Mouse (Mus musculus) forebrain, embryonic 14.5 days (tissue): Measurements from ENCODE around the gene Chmp5. TPM values are rescaled to one million over a fixed set of nuclear protein-coding genes. Genes with fewer than 3 reads are reported as not detected.

ENCODE experiments used
- ATAC-seq: fragments of 200-750 bp; cut with Nextera tagmentation; 2 replicates; pipeline ENCODE4 v1.8.0; 2017; ENCODE audit warnings: mild to moderate bottlenecking, moderate library complexity
- DNase-seq: peaks from one replicate; pipeline ENCODE4 v3.0.0-alpha.2; 2015; ENCODE audit warnings: low spot score
- H3K27ac ChIP-seq: fragments of 300-500 bp; sonication (generic); 2 replicates; pipeline ENCODE4 v1.5.1; 2014; ENCODE audit warnings: low read depth, mild to moderate bottlenecking, control low read depth, low read length, moderate library complexity
- H3K27me3 ChIP-seq: fragments of 300-500 bp; sonication (generic); replicated peaks from 2 replicates; pipeline ENCODE4 v1.6.1; 2014; ENCODE audit warnings: low read length, control low read depth, mixed read lengths; ENCODE audit not compliant: control insufficient read depth, insufficient read depth
- H3K36me3 ChIP-seq: fragments of 300-500 bp; sonication (generic); 2 replicates; pipeline ENCODE4 v1.6.1; 2014; ENCODE audit warnings: low read length, control low read depth; ENCODE audit not compliant: control insufficient read depth, insufficient read depth
- H3K4me1 ChIP-seq: fragments of 300-500 bp; sonication (generic); 2 replicates; pipeline ENCODE4 v1.6.1; 2014; ENCODE audit warnings: antibody characterized with exemption, low read length, control low read depth; ENCODE audit not compliant: control insufficient read depth, insufficient read depth
- H3K4me2 ChIP-seq: fragments of 300-500 bp; sonication (generic); 2 replicates; pipeline ENCODE4 v1.6.1; 2014; ENCODE audit warnings: mild to moderate bottlenecking, control low read depth, low read length
- H3K4me3 ChIP-seq: fragments of 300-500 bp; sonication (generic); 2 replicates; pipeline ENCODE4 v1.5.1; 2014; ENCODE audit warnings: low read depth, low read length, control low read depth
- H3K9ac ChIP-seq: fragments of 300-500 bp; sonication (generic); 2 replicates; pipeline ENCODE4 v1.6.1; 2014; ENCODE audit warnings: mild to moderate bottlenecking, low read length, control low read depth, moderate library complexity
- H3K9me3 ChIP-seq: fragments of 300-500 bp; sonication (generic); replicated peaks from 2 replicates; pipeline ENCODE4 v1.6.1; 2016; ENCODE audit warnings: low read length, control low read depth, mixed read lengths; ENCODE audit not compliant: control insufficient read depth
- WGBS: fragments of 180-500 bp; shearing (Covaris S2); extraction: QIAGEN DNeasy Blood & Tissue Kit; methylation state at CpG from one replicate; pipeline ENCODE4 v1.1.7; 2014; 5-methylcytosine and 5-hydroxymethylcytosine counted together
- polyA plus RNA-seq: library from polyadenylated mRNA; unstranded; fragments of >200 nt; fragmentation: Nextera tagmentation; extraction: Ambion mirVana; gene quantifications from 2 replicates; pipeline ENCODE4 v1.2.1, GENCODE M21; 2014

Chmp5 gene
- 192 and 200 TPM in 2 replicates for polyA plus RNA-seq

DNA sequence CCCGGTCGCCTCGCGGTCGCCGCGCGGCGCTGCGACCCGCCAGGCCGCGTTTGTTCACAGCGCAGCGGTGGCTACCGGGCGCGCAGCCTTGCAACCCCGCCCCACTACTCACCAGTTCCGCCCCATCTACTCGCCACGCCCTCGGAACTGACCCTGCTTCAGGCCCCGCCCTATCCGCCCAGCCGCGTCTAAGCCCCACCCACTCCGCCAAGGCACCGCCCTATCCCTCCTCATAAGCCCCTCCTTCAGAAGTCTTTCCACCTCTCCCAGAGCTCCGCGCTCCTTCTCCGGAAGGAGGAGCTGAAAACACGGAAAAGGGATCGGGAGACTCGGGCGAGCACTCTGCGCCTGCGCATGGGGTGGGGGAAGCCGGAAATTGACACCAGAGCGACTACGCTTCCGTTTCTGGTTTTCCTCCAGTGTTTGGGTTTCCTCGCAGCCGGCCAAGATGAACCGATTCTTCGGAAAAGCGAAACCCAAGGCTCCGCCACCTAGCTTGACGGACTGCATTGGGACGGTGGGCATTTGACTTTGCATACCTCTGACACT lies at the start of gene Chmp5, which contains the start of gene Bag1:
Chmp5 (plus strand) TSS at position 248 of the 549 bp plus-strand sequence.
Bag1 (minus strand) TSS at position 135 of the 549 bp plus-strand sequence.
- peaks cover 54% of the 10 kb centered on the region for H3K36me3 ChIP-seq

DNA sequence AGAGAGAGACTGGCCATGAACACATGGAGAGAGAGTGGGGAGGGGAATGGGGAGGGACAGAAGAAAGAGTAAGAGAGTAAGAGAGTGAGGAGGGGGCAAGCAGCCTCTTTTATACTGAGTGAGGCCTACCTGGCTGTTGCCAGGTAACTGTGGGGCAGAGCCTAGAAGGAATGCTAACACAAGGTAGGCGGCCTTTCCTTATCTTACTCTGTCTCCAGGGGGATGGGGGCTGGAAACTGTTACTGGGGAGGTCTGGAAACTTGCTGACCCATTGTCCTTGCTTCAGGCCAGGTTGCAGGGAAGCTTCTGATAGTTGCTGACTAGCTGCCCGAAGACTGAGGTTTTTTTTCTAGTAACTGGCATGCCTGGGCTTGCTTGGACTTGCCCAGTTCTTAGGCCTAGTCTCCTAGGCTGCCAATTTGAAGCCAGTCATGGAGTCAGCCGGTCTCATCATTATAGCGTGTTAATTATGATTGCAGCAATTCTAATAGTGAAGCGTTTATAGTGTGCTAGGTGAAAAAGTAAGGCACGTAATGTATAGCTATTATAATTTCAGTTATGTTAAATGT lies 49.6 kb upstream of the Chmp5 start:
- Histone ChIP-seq H3K9me3 (no peaks in the 10 kb centered on the region), H3K4me2 (no peak overlapping the region), H3K36me3 (no peaks in the 10 kb centered on the region), H3K4me3 (no peak overlapping the region), H3K27ac (no peak overlapping the region), H3K27me3 (no peaks in the 10 kb centered on the region), H3K9ac (no peak overlapping the region), H3K4me1 (no peaks in the 10 kb centered on the region)
- DNase-seq: no peak
- ATAC-seq: no peak
- WGBS: 80% methylated on average over 6 of the region's 6 CpGs

More for the DNA sequence above, at the start of gene Chmp5, which contains the start of gene Bag1:
- H3K9me3 ChIP-seq: no peaks in the 10 kb centered on the region
- ATAC-seq (peak; percentile 97), DNase-seq (peak; percentile 99)
- under 1% methylated on average over 46 of the region's 50 CpGs for WGBS
- H3K9ac ChIP-seq: peak within 1 kb of the TSS; percentile 85
- peak within 1 kb of the TSS; percentile 87 for H3K4me3 ChIP-seq
- no peaks in the 10 kb centered on the region for H3K27me3 ChIP-seq
- peak within 1 kb of the TSS; percentile 82 for H3K27ac ChIP-seq
- H3K4me1 ChIP-seq: peaks cover 20% of the 10 kb centered on the region
- peak within 1 kb of the TSS; percentile 80 for H3K4me2 ChIP-seq

DNA sequence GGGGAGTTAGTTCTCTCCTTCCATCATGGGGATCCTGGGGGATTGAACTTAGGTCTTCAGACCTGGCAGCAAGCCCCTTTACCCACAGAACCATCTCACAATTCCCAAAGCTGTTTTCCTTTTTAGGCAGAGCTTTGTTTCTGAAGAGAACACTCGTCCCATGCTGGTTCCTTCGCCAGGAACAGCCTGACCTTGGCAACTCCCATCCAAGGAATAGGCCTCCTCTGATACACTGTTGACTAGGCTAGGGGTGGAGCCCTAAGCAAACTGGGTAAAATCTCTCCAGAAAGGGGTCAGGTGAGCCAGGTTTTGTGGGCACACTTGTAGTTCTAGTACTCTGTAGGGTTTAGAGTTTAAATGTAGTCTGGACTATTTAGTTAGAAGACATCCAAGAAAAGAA lies 48.9 kb upstream of the Chmp5 start:
- no peaks in the 10 kb centered on the region for H3K4me1 ChIP-seq
- DNase-seq: no peak
- ATAC-seq: no peak
- H3K36me3 ChIP-seq: no peaks in the 10 kb centered on the region
- no peak overlapping the region for H3K27ac ChIP-seq
- WGBS: 74% methylated on average over 2 of the region's 2 CpGs
- H3K4me2 ChIP-seq: no peak overlapping the region
- H3K9ac ChIP-seq: no peak overlapping the region
- H3K9me3 ChIP-seq: no peaks in the 10 kb centered on the region
- no peaks in the 10 kb centered on the region for H3K27me3 ChIP-seq
- no peak overlapping the region for H3K4me3 ChIP-seq

DNA sequence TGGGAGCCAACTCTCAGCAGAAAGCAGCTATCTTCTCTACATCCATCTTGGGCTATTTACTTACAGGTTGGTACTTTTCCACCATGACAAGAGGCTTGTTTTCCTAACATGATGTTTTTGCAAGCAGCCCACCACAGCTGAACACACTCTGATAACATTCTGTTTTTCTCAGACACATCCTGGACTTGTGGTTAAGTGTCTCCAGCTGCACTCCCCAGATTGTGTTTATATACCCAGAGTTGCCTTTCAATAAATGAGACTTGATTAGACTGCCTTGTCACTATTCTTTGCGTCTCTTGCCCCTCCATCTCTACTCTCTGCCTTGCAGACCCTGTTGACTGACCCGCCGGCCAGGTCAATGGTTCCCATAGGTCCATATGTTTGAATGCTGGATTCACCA lies 48.1 kb upstream of the Chmp5 start:
- no peak overlapping the region for H3K27ac ChIP-seq
- WGBS: 98% methylated on average over 3 of the region's 3 CpGs
- ATAC-seq: no peak
- H3K36me3 ChIP-seq: no peaks in the 10 kb centered on the region
- H3K9me3 ChIP-seq: no peaks in the 10 kb centered on the region
- no peak overlapping the region for H3K4me3 ChIP-seq
- DNase-seq: no peak
- H3K27me3 ChIP-seq: no peaks in the 10 kb centered on the region
- H3K4me2 ChIP-seq: no peak overlapping the region
- no peak overlapping the region for H3K9ac ChIP-seq
- H3K4me1 ChIP-seq: no peaks in the 10 kb centered on the region

DNA sequence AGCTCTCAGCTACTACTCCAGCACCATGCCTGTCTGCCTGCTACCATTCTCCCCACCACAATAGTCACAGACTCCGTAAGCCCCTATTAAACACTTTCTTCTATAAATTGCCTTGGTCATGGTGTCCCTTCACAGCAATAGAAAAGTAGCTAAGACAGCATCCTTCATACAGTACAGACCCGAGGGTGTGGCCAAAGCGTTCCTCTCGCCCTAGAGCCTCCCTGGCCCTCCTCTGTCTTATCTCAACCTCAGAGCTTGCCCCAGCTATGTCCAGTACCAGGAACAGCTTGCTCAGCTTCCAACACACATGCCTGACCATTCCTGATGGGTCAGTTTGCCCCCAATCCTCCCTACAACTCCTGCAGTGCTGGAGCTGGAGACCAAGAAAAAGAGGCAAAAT lies 47.6 kb upstream of the Chmp5 start:
- H3K36me3 ChIP-seq: no peaks in the 10 kb centered on the region

DNA sequence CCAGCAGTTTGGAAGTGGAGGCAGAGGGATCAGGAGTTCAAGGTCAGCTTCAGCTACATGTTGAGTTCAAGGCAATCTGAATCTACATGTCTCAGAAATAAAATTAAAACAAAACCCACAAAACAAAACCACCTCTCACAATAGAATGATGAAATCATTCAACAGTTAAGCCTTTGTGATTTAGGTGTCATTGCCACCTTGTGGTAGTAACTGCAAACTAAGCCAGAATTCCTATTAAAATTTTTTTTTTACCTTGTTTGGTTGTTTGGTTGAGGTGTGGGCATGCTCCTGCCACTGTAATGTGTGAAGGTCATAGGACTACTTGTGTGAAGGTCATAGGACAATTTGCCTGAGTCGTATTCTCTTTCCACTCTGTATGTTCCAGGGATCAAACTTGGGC lies 41.9 kb upstream of the Chmp5 start:
- Histone ChIP-seq H3K36me3 (no peaks in the 10 kb centered on the region), H3K4me2 (no peak overlapping the region), H3K27ac (no peak overlapping the region), H3K9me3 (no peaks in the 10 kb centered on the region), H3K4me3 (no peak overlapping the region), H3K4me1 (no peaks in the 10 kb centered on the region), H3K27me3 (no peaks in the 10 kb centered on the region), H3K9ac (no peak overlapping the region)
- DNase-seq: peak; percentile 48
- no peak for ATAC-seq
- WGBS: 61% methylated on average over 1 of the region's 1 CpGs

More for the DNA sequence above, 47.6 kb upstream of the Chmp5 start:
- WGBS: 87% methylated on average over 4 of the region's 4 CpGs
- Histone ChIP-seq H3K4me2 (no peak overlapping the region), H3K4me1 (no peaks in the 10 kb centered on the region), H3K27me3 (no peaks in the 10 kb centered on the region), H3K4me3 (no peak overlapping the region), H3K9ac (no peak overlapping the region), H3K9me3 (no peaks in the 10 kb centered on the region), H3K27ac (no peak overlapping the region)
- no peak for DNase-seq
- no peak for ATAC-seq

DNA sequence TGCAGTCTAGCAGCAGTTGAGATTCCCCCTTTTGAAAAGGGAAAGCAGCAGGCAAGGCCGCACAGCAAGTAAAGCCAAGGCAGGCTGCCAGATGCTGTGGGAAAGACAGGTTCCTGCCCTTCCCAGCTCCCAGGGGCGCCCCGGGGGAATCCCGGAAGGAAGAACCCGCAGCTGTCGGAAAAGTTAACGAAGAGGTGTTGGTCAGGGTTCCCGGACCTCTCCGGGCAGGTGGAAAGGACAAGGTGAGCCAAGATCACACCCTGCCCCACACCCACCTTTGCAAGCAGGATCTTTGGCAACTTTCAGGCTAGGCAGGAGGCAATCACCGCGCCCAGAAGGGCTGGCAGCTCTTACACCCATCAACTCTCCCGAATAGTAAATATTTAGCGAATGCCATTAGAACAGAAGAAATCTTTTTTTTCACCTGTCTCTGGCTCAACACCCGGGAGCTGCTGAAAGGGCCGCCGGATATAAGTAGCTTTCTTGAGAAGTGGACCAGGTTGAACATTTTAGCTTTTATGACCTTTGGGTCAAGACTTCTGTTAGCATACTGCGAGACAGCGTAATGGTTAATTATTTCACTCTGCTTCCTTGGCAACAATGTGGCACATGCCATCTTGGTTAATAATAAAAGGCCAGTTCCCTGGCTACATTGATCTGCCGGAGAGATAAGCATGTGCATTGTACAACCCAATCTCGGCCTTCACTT lies 39.8 kb upstream of the Chmp5 start:
- H3K27me3 ChIP-seq: no peaks in the 10 kb centered on the region
- no peak overlapping the region for H3K4me2 ChIP-seq
- 48% methylated on average over 20 of the region's 20 CpGs for WGBS
- H3K9me3 ChIP-seq: no peaks in the 10 kb centered on the region
- H3K4me1 ChIP-seq: no peaks in the 10 kb centered on the region
- H3K36me3 ChIP-seq: no peaks in the 10 kb centered on the region
- ATAC-seq: no peak
- H3K4me3 ChIP-seq: no peak overlapping the region
- no peak overlapping the region for H3K9ac ChIP-seq
- DNase-seq: peak; percentile 65
- H3K27ac ChIP-seq: no peak overlapping the region

DNA sequence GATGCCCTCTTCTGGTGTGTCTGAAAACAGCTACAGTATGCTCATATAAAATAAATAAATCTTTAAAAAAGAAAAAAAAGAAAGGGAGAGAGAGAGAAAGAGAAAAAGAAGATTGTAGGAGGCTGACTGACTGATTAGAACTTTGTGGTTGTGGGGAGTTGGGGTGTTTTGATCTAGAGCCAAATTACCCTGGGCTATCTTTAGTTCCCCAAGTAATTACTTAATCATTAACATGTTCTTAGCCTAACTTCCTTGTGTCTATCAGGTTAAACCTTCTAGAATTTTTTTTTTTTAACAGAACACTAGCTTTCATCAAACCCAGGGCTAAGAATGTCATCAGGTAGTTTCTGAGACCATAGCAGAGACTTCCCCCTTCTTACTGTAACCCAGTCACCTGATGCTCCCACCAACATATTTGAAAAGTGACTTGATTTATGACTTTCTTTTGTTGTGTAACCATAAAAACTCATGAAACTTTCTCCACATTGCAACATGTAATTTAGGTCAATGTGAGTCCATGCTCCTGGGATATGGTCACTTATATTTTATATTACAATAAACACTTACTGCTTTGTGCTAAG lies 33.8 kb upstream of the Chmp5 start:
- DNase-seq (no peak), ATAC-seq (no peak)
- no peaks in the 10 kb centered on the region for H3K36me3 ChIP-seq
- H3K4me2 ChIP-seq: no peak overlapping the region
- no peaks in the 10 kb centered on the region for H3K9me3 ChIP-seq
- no peaks in the 10 kb centered on the region for H3K4me1 ChIP-seq
- no peak overlapping the region for H3K4me3 ChIP-seq
- no peaks in the 10 kb centered on the region for H3K27me3 ChIP-seq
- H3K27ac ChIP-seq: no peak overlapping the region
- H3K9ac ChIP-seq: no peak overlapping the region

DNA sequence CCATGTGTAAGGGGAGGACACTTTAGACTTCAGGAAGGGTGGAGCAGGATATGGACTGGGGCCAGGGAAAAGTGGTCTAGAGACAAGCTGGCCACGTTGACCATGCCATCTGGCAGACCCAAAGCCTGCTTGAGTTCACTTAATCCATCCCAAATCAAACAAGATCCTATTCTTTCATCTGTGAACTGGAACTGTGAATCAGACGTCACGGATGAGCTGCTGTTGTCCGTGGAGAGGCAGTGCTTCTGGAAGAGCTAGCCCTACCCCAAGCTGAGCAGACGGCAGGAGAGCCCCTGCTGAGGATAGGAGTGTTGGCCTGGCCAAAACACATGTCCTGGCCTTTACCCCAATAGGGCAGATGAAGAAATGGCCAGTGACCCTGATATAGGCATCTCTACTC lies 32.3 kb upstream of the Chmp5 start:
- Histone ChIP-seq H3K9me3 (no peaks in the 10 kb centered on the region), H3K36me3 (no peaks in the 10 kb centered on the region), H3K4me2 (no peak overlapping the region), H3K27me3 (no peaks in the 10 kb centered on the region), H3K4me3 (no peak overlapping the region), H3K9ac (no peak overlapping the region), H3K27ac (no peak overlapping the region), H3K4me1 (no peaks in the 10 kb centered on the region)
- DNase-seq (no peak), ATAC-seq (no peak)
- WGBS: 78% methylated on average over 5 of the region's 5 CpGs
